Mouse (Mus musculus) right cerebral cortex, postnatal 10 days (tissue): ENCODE data around the gene Nae1.
"Not testable (repeated sequence)": the region's sequence is repeated elsewhere in the genome, so short reads cannot be mapped to it uniquely, and the experiment has no call there.

ENCODE experiments used
- DNase-seq, 2 experiments: peaks; one replicate each; pipeline ENCODE4 v3.0.0; 2021; ENCODE audit warnings: low spot score in 2 of 2

Nae1 gene

GRCm38 (mm10) chr8:104533971-104534778 lies at the start of gene Nae1, which contains the start of gene Car7:
Nae1 (minus strand) TSS chr8:104534637.
Car7 (plus strand) TSS chr8:104534689.
- DNase-seq = peak; percentile 93 to 95

GRCm38 (mm10) chr8:104577606-104578005 lies 43.2 kb upstream of the Nae1 start:
- not testable (repeated sequence) for DNase-seq

- DNase-seq = no peak
These were observed 42.4 kb upstream of the Nae1 start for GRCm38 (mm10) chr8:104576820-104577219.

- peak; percentile 75 to 88 for DNase-seq
These were observed 36.3 kb upstream of the Nae1 start for GRCm38 (mm10) chr8:104570436-104571343.

- DNase-seq = no peak
These were observed 35.1 kb upstream of the Nae1 start for GRCm38 (mm10) chr8:104569559-104569958.

- DNase-seq = peak in 1 of 2 experiments; percentile 18
These were observed 31.0 kb upstream of the Nae1 start for GRCm38 (mm10) chr8:104565457-104565798.

GRCm38 (mm10) chr8:104564633-104565456 lies 30.4 kb upstream of the Nae1 start:
- DNase-seq = peak; percentile 85 to 87

GRCm38 (mm10) chr8:104560731-104561130 lies 26.3 kb upstream of the Nae1 start:
- DNase-seq = no peak

GRCm38 (mm10) chr8:104557226-104557625 lies 22.8 kb upstream of the Nae1 start:
- DNase-seq = no peak

- DNase-seq = no peak
These were observed 20.8 kb upstream of the Nae1 start for GRCm38 (mm10) chr8:104555191-104555590.

GRCm38 (mm10) chr8:104543440-104544045 lies 9.1 kb upstream of the Nae1 start:
- DNase-seq = no peak

GRCm38 (mm10) chr8:104542160-104542559 lies 7.7 kb upstream of the Nae1 start:
- peak; percentile 74 to 86 for DNase-seq

GRCm38 (mm10) chr8:104541515-104541880 lies 7.1 kb upstream of the Nae1 start:
- no peak for DNase-seq

- peak; percentile 58 to 60 for DNase-seq
These were observed 6.5 kb upstream of the Nae1 start for GRCm38 (mm10) chr8:104540710-104541514.

- DNase-seq = no peak
These were observed 5.8 kb upstream of the Nae1 start for GRCm38 (mm10) chr8:104540238-104540637.

- peak; percentile 58 to 68 for DNase-seq
These were observed 5.1 kb upstream of the Nae1 start for GRCm38 (mm10) chr8:104539566-104539965.

GRCm38 (mm10) chr8:104538896-104539295 lies 4.5 kb upstream of the Nae1 start:
- DNase-seq = no peak

- DNase-seq = no peak
These were observed 1.6 kb upstream of the Nae1 start for GRCm38 (mm10) chr8:104536028-104536427.

GRCm38 (mm10) chr8:104535378-104535777 lies 941 bp upstream of the Nae1 start:
- DNase-seq = no peak

- no peak for DNase-seq
These were observed 323 bp upstream of the Nae1 start for GRCm38 (mm10) chr8:104534779-104535141.

GRCm38 (mm10) chr8:104533551-104533950 lies 886 bp downstream of the Nae1 start:
- no peak for DNase-seq
